Mouse (Mus musculus): ENCODE results near the gene Cyp2c69. TPM values are rescaled to one million over a fixed set of nuclear protein-coding genes. Genes with fewer than 3 reads are reported as not detected.

The Cyp2c69 gene
- not detected in 2 replicates for polyA plus RNA-seq (2012; rRNA removed)

GRCm38 (mm10) chr19:39886699-39887098 lies at the start of gene Cyp2c69:
Cyp2c69 (minus strand) TSS chr19:39886799.

GRCm38 (mm10) chr19:39812714-39813113 lies 73.9 kb downstream of the Cyp2c69 start, which contains the start of gene Cyp2c40:
Cyp2c40 (minus strand) TSS chr19:39812814.

Other genes with a start within 250 kb of the Cyp2c69 start
- not detected in 2 replicates for gene Cyp2c67, start 237.7 kb downstream of the Cyp2c69 start, polyA plus RNA-seq (2012; rRNA removed)
- not detected in 2 replicates for gene Cyp2c68, start 145.7 kb downstream of the Cyp2c69 start, polyA plus RNA-seq (2012; rRNA removed)
- gene Cyp2c40, start 74.0 kb downstream of the Cyp2c69 start, polyA plus RNA-seq (2012; rRNA removed), result not detected in 2 replicates
- gene Cyp2c37, start 105.6 kb upstream of the Cyp2c69 start, polyA plus RNA-seq (2012; rRNA removed), result not detected in 2 replicates
- gene Cyp2c54, start 187.0 kb upstream of the Cyp2c69 start, polyA plus RNA-seq (2012; rRNA removed), result not detected in 2 replicates
- gene Cyp2c50, start 202.9 kb upstream of the Cyp2c69 start, polyA plus RNA-seq (2012; rRNA removed), result not detected in 2 replicates